Mouse (Mus musculus) testis, postnatal 14 days (tissue): ENCODE measurements around the gene Qrich2.
"Not testable (repeated sequence)": the region's sequence is repeated elsewhere in the genome, so short reads cannot be mapped to it uniquely, and the experiment has no call there.

Experiments used
- DNase-seq: peaks from one replicate; pipeline ENCODE4 v3.0.0; 2021; ENCODE audit warnings: low spot score

The Qrich2 gene

DNA sequence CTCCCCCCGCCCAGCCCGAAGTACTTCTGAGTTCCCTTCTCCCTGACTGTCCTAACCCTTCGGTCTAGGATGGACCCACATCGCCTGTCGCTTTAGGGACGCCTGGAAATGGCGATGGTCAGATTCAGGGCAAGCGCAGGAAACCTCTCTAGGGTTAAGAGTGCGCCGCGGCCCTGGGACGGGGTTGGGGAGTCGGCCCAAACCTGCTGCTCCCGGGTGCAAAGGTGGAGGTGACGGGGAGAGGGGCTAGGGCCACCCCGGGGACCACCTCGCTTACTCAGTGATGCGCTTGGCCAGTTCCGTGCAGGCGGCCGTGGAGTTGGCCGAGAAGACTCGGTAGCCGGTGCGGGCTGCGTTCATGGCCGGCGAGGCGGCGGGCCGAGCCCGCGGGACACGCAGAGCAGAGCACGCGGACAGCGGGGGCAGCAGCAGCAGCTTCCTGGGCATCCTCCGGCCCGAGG is 23.8 kb upstream of the Qrich2 start:
- no peak for DNase-seq

- no peak for DNase-seq
Measured at GRCm38 (mm10) chr11:116488693-116489375, 22.8 kb upstream of the Qrich2 start.

GRCm38 (mm10) chr11:116488207-116488606 is 22.2 kb upstream of the Qrich2 start:
- DNase-seq, result no peak

- no peak for DNase-seq
Measured at GRCm38 (mm10) chr11:116484261-116484660, 18.2 kb upstream of the Qrich2 start.

- DNase-seq, result no peak
Measured at GRCm38 (mm10) chr11:116481776-116482175, 15.7 kb upstream of the Qrich2 start.

DNA sequence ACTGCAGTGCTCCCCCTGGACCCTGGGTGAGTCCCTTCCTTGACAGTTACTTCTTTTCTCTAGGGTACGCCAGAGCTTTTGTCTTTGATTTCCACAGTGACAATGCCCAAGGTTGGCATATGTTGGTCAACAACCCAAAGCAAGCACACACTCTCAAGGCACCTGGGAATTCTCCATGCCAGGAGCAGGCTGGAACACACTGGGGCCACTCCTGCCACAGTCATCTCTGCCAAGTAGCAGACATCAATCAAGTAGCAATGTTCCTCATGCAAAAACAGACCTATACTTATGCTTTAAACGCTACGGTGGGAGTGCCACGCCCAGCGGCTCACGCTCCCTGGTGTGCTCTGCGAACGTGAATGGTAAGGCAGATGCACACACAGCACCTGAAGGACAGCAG is 14.9 kb upstream of the Qrich2 start:
- no peak for DNase-seq

- no peak for DNase-seq
Measured at GRCm38 (mm10) chr11:116479832-116480231, 13.8 kb upstream of the Qrich2 start.

DNA sequence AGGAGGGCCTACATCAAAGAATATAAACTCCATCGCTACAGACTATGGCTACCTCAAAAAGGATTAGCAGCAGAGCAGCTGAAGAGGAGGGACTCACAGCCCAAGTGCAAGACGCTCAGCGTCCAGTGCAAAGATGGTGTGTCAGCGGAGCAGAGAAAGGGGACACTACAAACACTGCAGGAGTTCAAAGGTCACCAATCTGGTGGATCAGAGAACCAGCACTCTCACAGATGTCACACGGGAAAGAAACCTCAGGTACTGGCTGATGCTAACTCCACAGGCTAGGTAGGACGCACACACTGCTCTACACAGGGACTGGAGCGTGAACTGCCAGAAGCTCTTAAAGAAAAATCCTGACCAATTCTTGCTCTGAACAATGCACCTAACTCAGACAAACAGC is 12.9 kb upstream of the Qrich2 start:
- DNase-seq, result no peak

DNA sequence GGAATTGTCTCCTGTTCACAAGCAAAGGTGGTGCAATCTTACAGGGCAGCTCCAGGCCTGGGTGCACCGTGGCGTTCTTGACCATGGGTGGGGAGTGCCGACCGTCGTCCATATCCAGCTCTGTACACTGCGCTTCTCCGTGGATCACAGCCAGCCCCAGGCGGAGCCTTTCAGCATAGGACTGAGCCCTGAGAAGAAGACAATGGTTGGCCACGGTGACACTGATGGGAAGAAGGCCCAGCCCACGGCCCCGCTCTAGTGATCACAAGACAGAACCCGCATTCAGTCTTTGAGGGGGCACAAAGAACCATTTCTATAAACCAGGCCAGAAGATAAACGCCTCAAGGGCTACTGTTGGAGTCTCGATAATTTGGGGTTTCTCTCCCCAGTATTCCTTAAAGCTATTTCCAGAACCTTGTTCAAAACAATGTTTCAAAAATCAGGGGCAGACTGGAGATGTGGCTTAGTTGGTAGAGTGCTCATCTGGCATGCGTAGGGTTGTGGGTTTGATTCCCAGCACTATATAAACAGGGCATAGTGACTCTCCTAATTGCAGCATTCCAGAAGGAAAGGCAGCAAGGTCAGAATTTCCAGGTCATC is 11.2 kb upstream of the Qrich2 start:
- DNase-seq, result no peak

DNA sequence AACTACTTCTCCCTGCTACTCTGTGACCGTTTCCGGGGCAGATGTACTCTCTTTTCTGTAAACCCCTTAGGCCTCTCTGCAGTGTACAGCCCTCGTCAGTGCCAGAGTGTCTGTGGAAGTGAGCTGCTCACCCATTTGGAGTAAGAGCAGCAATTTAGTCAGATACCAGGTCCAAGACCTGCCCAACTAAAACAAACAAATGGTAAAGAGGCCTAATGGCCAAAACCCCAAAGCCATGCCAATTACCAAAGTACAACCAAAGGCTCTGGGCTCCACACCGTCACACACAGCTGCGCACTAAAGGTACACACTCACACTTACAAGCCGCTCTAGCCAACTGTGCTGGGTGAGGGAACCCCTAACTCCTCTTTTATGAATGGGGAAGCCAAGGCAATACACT is 10.7 kb upstream of the Qrich2 start:
- DNase-seq, result no peak

GRCm38 (mm10) chr11:116476041-116476440 is 10.0 kb upstream of the Qrich2 start:
- DNase-seq, result peak; percentile 68

DNA sequence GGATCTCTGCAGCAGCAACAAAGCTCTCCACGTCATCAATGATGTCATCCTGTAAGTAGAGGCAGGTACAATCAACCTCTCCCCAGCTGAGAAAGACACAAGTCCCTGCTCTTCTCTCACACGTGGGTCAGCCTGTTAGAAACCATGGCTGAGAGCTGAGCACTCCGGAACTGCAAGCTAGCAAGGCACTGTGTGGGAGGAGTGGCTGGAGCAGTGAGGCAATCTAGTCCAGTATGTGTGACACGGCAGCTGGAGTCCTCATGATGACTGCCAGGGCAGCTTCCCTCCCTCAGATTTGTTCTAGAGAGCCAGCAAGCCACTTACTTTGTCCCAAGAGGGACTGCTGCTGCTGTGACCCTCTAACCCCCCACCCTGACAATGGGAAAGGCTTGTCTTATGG is 6.2 kb upstream of the Qrich2 start:
- no peak for DNase-seq

DNA sequence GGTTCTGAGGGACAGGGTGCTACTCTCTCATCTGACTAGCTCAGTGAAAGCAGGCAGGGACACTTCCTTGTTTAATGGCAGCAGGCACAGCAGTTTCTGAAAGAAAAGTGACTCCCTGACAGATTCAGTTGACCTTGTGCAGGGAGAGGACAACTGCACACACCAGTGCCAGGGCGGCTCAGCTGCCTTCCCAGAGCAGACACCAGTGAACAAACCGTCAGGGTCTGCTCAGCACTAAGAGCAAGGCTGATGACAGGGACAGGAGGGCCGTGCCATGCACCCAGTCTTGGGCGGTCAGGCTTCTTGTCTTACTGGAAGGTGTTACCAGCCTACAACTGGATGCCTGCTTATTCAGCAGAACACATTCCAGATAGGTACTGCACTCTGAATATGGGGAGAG is 4.9 kb upstream of the Qrich2 start:
- DNase-seq, result no peak

GRCm38 (mm10) chr11:116470249-116470648 is 4.2 kb upstream of the Qrich2 start:
- no peak for DNase-seq

- not testable (repeated sequence) for DNase-seq
Measured at GRCm38 (mm10) chr11:116468338-116468737, 2.3 kb upstream of the Qrich2 start.

DNA sequence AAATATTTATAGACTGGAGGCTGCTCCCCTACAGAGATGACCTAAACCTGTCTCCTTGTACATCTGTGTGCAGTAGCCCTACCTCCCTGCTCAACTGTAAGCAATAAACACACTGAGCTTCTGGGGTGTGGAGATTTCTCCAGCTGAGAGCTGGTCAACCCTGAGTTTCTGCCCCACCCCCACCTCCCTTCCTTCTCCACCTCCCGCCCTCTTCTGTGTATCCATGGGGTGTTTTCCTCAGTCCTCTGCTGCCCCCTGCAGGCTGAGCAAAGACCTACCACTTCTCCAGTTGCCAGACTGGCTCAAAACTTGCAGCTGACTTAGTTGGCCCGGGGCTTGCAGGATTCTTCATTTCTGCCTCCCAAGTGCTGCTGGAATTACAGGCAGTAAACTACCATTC is 2.2 kb downstream of the Qrich2 start:
- DNase-seq, result peak; percentile 78

GRCm38 (mm10) chr11:116463338-116463737 is 2.7 kb downstream of the Qrich2 start:
- no peak for DNase-seq

- no peak for DNase-seq
Measured at GRCm38 (mm10) chr11:116459786-116460185, 6.3 kb downstream of the Qrich2 start.

DNA sequence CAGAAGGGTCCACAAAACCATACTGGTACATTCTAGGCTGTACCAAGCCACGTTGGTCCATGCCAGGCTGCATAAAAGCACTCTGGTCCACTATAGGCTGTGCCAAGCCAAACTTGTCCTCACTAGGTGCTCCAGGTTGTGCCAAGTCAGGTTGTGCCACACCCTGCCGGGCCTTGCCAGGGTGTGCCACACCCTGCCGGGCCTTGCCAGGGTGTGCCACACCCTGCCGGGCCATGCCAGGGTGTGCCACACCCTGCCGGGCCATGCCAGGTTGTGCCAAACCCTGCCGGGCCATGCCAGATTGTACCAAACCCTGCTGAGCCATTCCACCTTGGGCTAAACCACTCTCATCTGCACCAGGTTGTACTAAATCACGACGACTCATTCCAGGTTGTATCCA is 9.8 kb downstream of the Qrich2 start:
- no peak for DNase-seq

DNA sequence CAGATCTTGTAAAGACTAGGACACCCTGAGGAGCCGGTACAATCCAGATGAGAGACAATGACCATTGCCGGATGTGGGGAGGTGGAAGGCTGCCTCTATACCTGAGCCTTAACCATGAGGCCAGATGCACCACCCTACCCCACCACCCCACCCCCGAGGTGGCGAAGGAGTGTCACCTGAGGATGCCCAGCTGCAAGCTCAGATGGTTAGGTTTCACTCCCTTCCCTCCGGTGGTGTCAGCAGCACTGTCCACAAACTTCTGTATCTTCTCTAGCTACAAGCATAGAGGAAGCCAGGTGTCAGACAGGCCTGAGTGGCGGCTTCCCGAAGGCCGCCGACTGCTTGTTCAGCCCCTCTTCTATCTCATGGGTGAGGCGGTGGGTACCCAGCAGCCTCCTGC is 12.2 kb downstream of the Qrich2 start:
- no peak for DNase-seq

DNA sequence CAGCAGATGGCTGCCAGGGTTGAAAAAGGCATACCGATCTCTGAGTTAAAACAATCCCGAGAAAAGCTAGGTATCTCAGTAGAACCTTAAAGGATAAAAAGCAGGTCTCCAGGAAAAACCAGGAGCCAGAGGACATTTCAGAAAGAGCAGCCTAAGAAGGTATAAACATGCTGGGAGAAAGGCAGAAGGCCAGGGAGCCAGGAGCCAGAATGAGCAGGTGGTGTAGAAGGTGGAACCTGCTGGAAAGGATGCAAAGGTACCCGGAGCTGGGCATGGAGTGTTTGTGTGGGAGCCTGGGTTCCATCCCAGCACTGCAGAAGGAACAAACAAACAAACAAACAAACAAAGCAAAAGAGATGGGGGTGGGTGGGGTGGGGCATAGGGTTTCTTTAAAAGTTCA is 16.7 kb downstream of the Qrich2 start:
- DNase-seq, result no peak

GRCm38 (mm10) chr11:116447822-116448221 is 18.2 kb downstream of the Qrich2 start:
- DNase-seq, result no peak

GRCm38 (mm10) chr11:116446308-116446887 is 19.6 kb downstream of the Qrich2 start:
- no peak for DNase-seq
